Comparison of ENCODE assay signal across 12 mouse cellular contexts in the genomic region with DNA sequence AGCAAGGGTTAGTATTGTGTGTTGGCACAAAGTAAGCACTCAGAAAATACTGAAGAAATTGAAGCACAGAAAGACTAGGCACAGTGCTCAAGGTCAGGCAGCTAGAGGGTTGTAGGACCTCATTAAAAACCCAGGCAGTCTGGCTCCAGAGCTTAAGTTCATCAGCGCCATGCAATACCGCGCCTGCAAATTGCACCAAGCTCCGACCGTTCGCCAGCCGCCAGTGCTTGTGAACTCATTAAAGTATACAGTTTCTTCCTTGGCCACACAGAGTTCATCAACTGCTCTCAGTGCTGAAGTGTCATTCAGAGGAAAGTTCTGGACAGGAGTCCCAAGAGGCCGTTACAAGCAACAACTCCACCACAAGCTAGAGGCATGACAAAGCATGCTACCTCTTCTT.
DNase-seq lines count a peak whose midpoint lies in the region; ATAC-seq lines count a peak whose summit lies in the region.
"Had no signal": no experiment of that assay in that cellular context is flagged by ENCODE, and none has a peak within 500 bp of the region (broad histone marks: within the 10 kb centered on the region; RNA-seq: fewer than 3 reads in every experiment).

No protein-coding gene starts in this region.

- 74% methylated on average over 8 of the region's 8 CpGs for WGBS in embryonic facial prominence, embryonic 10.5 days
- 39% methylated on average over 8 of the region's 8 CpGs for WGBS in limb, embryonic 12.5 days

- H3K4me2 ChIP-seq in limb, embryonic 12.5 days, result no peak overlapping the region
- H3K4me2 ChIP-seq: hindbrain, embryonic 13.5 days; midbrain, embryonic 13.5 days had no signal

- H3K36me3 ChIP-seq in embryonic facial prominence, embryonic 10.5 days (replicated peaks), result no peaks in the 10 kb centered on the region
- H3K36me3 ChIP-seq in limb, embryonic 12.5 days, result no peaks in the 10 kb centered on the region
- H3K36me3 ChIP-seq: forebrain, embryonic 10.5 days; hindbrain, embryonic 13.5 days; midbrain, embryonic 13.5 days had no signal

- no peak overlapping the region for H3K27ac ChIP-seq in embryonic facial prominence, embryonic 10.5 days (replicated peaks)
- peak overlapping the region; percentile 18; the same call in 1 of the 2 replicates for H3K27ac ChIP-seq in limb, embryonic 12.5 days
- H3K27ac ChIP-seq: forebrain, embryonic 10.5 days; hindbrain, embryonic 13.5 days; midbrain, embryonic 13.5 days had no signal

- ATAC-seq in limb, embryonic 12.5 days (ENCODE audit: insufficient number of reproducible peaks, insufficient read depth, low FRiP score, low TSS enrichment, low read depth), result no peak
- ATAC-seq: midbrain, embryonic 13.5 days had no signal

- H3K9ac ChIP-seq in limb, embryonic 12.5 days (replicated peaks), result no peak overlapping the region
- H3K9ac ChIP-seq: hindbrain, embryonic 13.5 days; midbrain, embryonic 13.5 days had no signal

- H3K27me3 ChIP-seq in embryonic facial prominence, embryonic 10.5 days (replicated peaks; ENCODE audit: low read depth, poor library complexity, severe bottlenecking), result no peaks in the 10 kb centered on the region
- H3K27me3 ChIP-seq in limb, embryonic 12.5 days, result peaks cover 24% of the 10 kb centered on the region
- H3K27me3 ChIP-seq: hindbrain, embryonic 13.5 days; midbrain, embryonic 13.5 days had no signal

- peaks cover 7% of the 10 kb centered on the region; the same call in 1 of the 2 replicates for H3K4me1 ChIP-seq in embryonic facial prominence, embryonic 10.5 days
- peaks cover 8% of the 10 kb centered on the region for H3K4me1 ChIP-seq in limb, embryonic 12.5 days (replicated peaks)
- H3K4me1 ChIP-seq: hindbrain, embryonic 13.5 days; midbrain, embryonic 13.5 days had no signal

- no peaks in the 10 kb centered on the region for H3K9me3 ChIP-seq in embryonic facial prominence, embryonic 10.5 days
- H3K9me3 ChIP-seq in limb, embryonic 12.5 days, result no peaks in the 10 kb centered on the region
- H3K9me3 ChIP-seq: forebrain, embryonic 10.5 days; hindbrain, embryonic 13.5 days; midbrain, embryonic 13.5 days had no signal

- no peak overlapping the region for H3K4me3 ChIP-seq in embryonic facial prominence, embryonic 10.5 days
- no peak overlapping the region for H3K4me3 ChIP-seq in limb, embryonic 12.5 days (replicated peaks)
- H3K4me3 ChIP-seq: forebrain, embryonic 10.5 days; hindbrain, embryonic 13.5 days; midbrain, embryonic 13.5 days had no signal

- peak; percentile 30 for DNase-seq in adipocyte (ENCODE audit: low spot score)
- peak; percentile 40 for DNase-seq in embryonic facial prominence, embryonic 10.5 days (ENCODE audit: low spot score)
- peak; percentile 19 to 28 for DNase-seq in kidney, adult 8-10 months
- DNase-seq in frontal cortex, postnatal 36 days (ENCODE audit: low spot score in 2 of 2), result no peak
- no peak for DNase-seq in right cerebral cortex, postnatal 10 days (ENCODE audit: low spot score in 2 of 2)
- DNase-seq in T-cell, adult 2 months (ENCODE audit: low spot score), result no peak
- DNase-seq: cerebellum, adult 11-12 months; left cerebral cortex, postnatal 4 days had no signal

Comparison
In these comparisons a context has a peak if more than half of its experiments do, and no peak if none do; other contexts are left out.
1. DNase-seq: peak in adipocyte (single experiment), embryonic facial prominence, embryonic 10.5 days (single experiment) and kidney, adult 8-10 months (2 of 2); none in frontal cortex, postnatal 36 days (0 of 2), right cerebral cortex, postnatal 10 days (0 of 2) and T-cell, adult 2 months (single experiment).